Mouse (Mus musculus) MEL (cell line): ENCODE results near the gene Chst8. TPM values are rescaled to one million over a fixed set of nuclear protein-coding genes. Genes with fewer than 3 reads are reported as not detected.

Source experiments
- DNase-seq: peaks from one replicate; pipeline ENCODE4 v3.0.0; 2011; ENCODE audit warnings: low read depth, low spot score
- H3K27ac ChIP-seq: 2 replicates; pipeline ENCODE4 v1.5.1; 2012; ENCODE audit warnings: low read depth, mild to moderate bottlenecking, control low read depth, low read length, moderate library complexity; ENCODE audit not compliant: control insufficient read depth
- H3K27me3 ChIP-seq, 2 experiments: fragments of 150-350 bp in 1 of 2; sonication (generic) in 1 of 2; 2 replicates each; pipeline ENCODE4 v1.6.1; 2012; ENCODE audit warnings: low read length in 2 of 2, mild to moderate bottlenecking in 2 of 2, improper control_type of control experiment in 1 of 2, moderate library complexity in 1 of 2; ENCODE audit not compliant: insufficient read depth in 2 of 2, control insufficient read depth in 1 of 2
- H3K36me3 ChIP-seq, 2 experiments: 2 replicates each; pipeline ENCODE4 v1.6.1; 2012 to 2014; ENCODE audit warnings: low read length in 2 of 2, improper control_type of control experiment in 1 of 2, inconsistent platforms in 1 of 2, mild to moderate bottlenecking in 1 of 2; ENCODE audit not compliant: insufficient read depth in 2 of 2, control insufficient read depth in 1 of 2
- H3K4me1 ChIP-seq, 2 experiments: fragments of 150-350 bp in 1 of 2; sonication (generic) in 1 of 2; 2 replicates each; pipeline ENCODE4 v1.6.1; 2012; ENCODE audit warnings: low read length in 2 of 2, improper control_type of control experiment in 1 of 2, mild to moderate bottlenecking in 1 of 2; ENCODE audit not compliant: insufficient read depth in 2 of 2, control insufficient read depth in 1 of 2
- H3K4me3 ChIP-seq, 2 experiments: fragments of 150-350 bp in 1 of 2; sonication (generic) in 1 of 2; 2 replicates each; pipeline ENCODE4 v1.5.1; 2012; ENCODE audit warnings: low read depth in 2 of 2, low read length in 2 of 2, mild to moderate bottlenecking in 2 of 2, moderate library complexity in 2 of 2, control low read depth in 1 of 2, improper control_type of control experiment in 1 of 2; ENCODE audit not compliant: control insufficient read depth in 1 of 2, insufficient read depth in 1 of 2
- H3K79me2 ChIP-seq: 2 replicates; pipeline ENCODE4 v1.6.1; 2012; ENCODE audit warnings: mild to moderate bottlenecking, low read length, moderate library complexity; ENCODE audit not compliant: control insufficient read depth, poor library complexity, insufficient read depth
- H3K9ac ChIP-seq: 2 replicates; pipeline ENCODE4 v1.6.1; 2012; ENCODE audit warnings: low read depth, mild to moderate bottlenecking, control low read depth, low read length, moderate library complexity; ENCODE audit not compliant: control insufficient read depth, poor library complexity, severe bottlenecking
- H3K9me3 ChIP-seq: fragments of 150-350 bp; sonication (generic); replicated peaks from 2 replicates; pipeline ENCODE4 v1.6.1; 2012; ENCODE audit warnings: mild to moderate bottlenecking, low read length, improper control_type of control experiment, moderate library complexity; ENCODE audit not compliant: insufficient read depth
- CHD1 ChIP-seq: IDR thresholded peaks from 2 replicates; pipeline ENCODE4 v1.6.1; 2012; ENCODE audit warnings: low read depth, mild to moderate bottlenecking, inconsistent platforms, low read length, improper control_type of control experiment
- CTCF ChIP-seq, 3 experiments: IDR thresholded peaks in 2 of 3; conservative IDR thresholded peaks in 1 of 3; 2 replicates each; pipeline ENCODE4 v1.5.1; 2011 to 2012; ENCODE audit warnings: low read length in 3 of 3, low read depth in 2 of 3, mild to moderate bottlenecking in 2 of 3, improper control_type of control experiment in 1 of 3, inconsistent platforms in 1 of 3, mixed read lengths in 1 of 3, moderate library complexity in 1 of 3; ENCODE audit not compliant: control insufficient read depth in 1 of 3, insufficient read depth in 1 of 3, poor library complexity in 1 of 3, severe bottlenecking in 1 of 3
- E2F4 ChIP-seq: IDR thresholded peaks from 2 replicates; pipeline ENCODE4 v1.6.1; 2011; ENCODE audit warnings: low read depth, low read length, improper control_type of control experiment, borderline replicate concordance
- ELF1 ChIP-seq: IDR thresholded peaks from 2 replicates; pipeline ENCODE4 v1.6.1; 2014; ENCODE audit warnings: low read depth, mild to moderate bottlenecking, inconsistent platforms, low read length, improper control_type of control experiment, moderate library complexity
- EP300 ChIP-seq, 2 experiments: IDR thresholded peaks; 2 replicates each; pipeline ENCODE4 v1.6.1; 2011; ENCODE audit warnings: improper control_type of control experiment in 2 of 2, low read length in 2 of 2, low read depth in 1 of 2, mild to moderate bottlenecking in 1 of 2
- ETS1 ChIP-seq: IDR thresholded peaks from 2 replicates; pipeline ENCODE4 v1.6.1; 2012; ENCODE audit warnings: low read depth, mild to moderate bottlenecking, inconsistent platforms, low read length, improper control_type of control experiment, moderate library complexity
- GABPA ChIP-seq: IDR thresholded peaks from 2 replicates; pipeline ENCODE4 v1.6.1; 2012; ENCODE audit warnings: low read depth, mild to moderate bottlenecking, inconsistent platforms, low read length, improper control_type of control experiment, moderate library complexity
- JUND ChIP-seq: IDR thresholded peaks from 2 replicates; pipeline ENCODE4 v1.6.1; 2011; ENCODE audit warnings: low read depth, mild to moderate bottlenecking, improper control_type of control experiment, low read length
- KAT2A ChIP-seq: conservative IDR thresholded peaks from 2 replicates; pipeline ENCODE4 v1.6.1; 2012; ENCODE audit warnings: low read depth, low read length, improper control_type of control experiment, inconsistent platforms
- MAX ChIP-seq: IDR thresholded peaks from 2 replicates; pipeline ENCODE4 v1.6.1; 2011; ENCODE audit warnings: low read length, improper control_type of control experiment
- MEF2A ChIP-seq: IDR thresholded peaks from 2 replicates; pipeline ENCODE4 v1.6.1; 2014; ENCODE audit warnings: low read depth, mild to moderate bottlenecking, inconsistent platforms, low read length, improper control_type of control experiment; ENCODE audit not compliant: poor library complexity, insufficient replicate concordance, severe bottlenecking; ENCODE audit errors: extremely low read depth
- MXI1 ChIP-seq: IDR thresholded peaks from 2 replicates; pipeline ENCODE4 v1.6.1; 2011; ENCODE audit warnings: mild to moderate bottlenecking, low read depth, low read length, improper control_type of control experiment
- MYC ChIP-seq: IDR thresholded peaks from 2 replicates; pipeline ENCODE4 v1.6.1; 2011; ENCODE audit warnings: low read depth, mild to moderate bottlenecking, low read length, improper control_type of control experiment, moderate library complexity
- NELFE ChIP-seq: IDR thresholded peaks from 2 replicates; pipeline ENCODE4 v1.6.1; 2011; ENCODE audit warnings: low read depth, low read length, improper control_type of control experiment
- NRF1 ChIP-seq: IDR thresholded peaks from 2 replicates; pipeline ENCODE4 v1.6.1; 2014; ENCODE audit warnings: low read depth, mild to moderate bottlenecking, inconsistent platforms, low read length, improper control_type of control experiment, moderate library complexity; ENCODE audit not compliant: poor library complexity, insufficient read depth, severe bottlenecking
- POLR2AphosphoS2 ChIP-seq: IDR thresholded peaks from 2 replicates; pipeline ENCODE4 v1.6.1; 2011; ENCODE audit warnings: low read length, improper control_type of control experiment
- POLR2AphosphoS5 ChIP-seq: IDR thresholded peaks from 2 replicates; pipeline ENCODE4 v1.6.1; 2012; ENCODE audit warnings: low read depth, borderline replicate concordance, mild to moderate bottlenecking, inconsistent platforms, low read length, moderate library complexity, mixed read lengths
- TAL1 ChIP-seq: IDR thresholded peaks from 2 replicates; pipeline ENCODE4 v1.6.1; 2012; ENCODE audit warnings: mild to moderate bottlenecking, inconsistent platforms, low read length, moderate library complexity, mixed read lengths
- TBP ChIP-seq: IDR thresholded peaks from 2 replicates; pipeline ENCODE4 v1.8.0; 2011; ENCODE audit warnings: low read depth, low read length, improper control_type of control experiment
- TCF12 ChIP-seq: IDR thresholded peaks from 2 replicates; pipeline ENCODE4 v1.6.1; 2014; ENCODE audit warnings: low read depth, mild to moderate bottlenecking, inconsistent platforms, low read length, improper control_type of control experiment, moderate library complexity
- USF1 ChIP-seq: IDR thresholded peaks from 2 replicates; pipeline ENCODE4 v1.6.1; 2014; ENCODE audit warnings: low read depth, mild to moderate bottlenecking, inconsistent platforms, low read length, improper control_type of control experiment, moderate library complexity
- USF2 ChIP-seq, 2 experiments: IDR thresholded peaks; 2 replicates each; pipeline ENCODE4 v1.6.1; 2011 to 2012; ENCODE audit warnings: improper control_type of control experiment in 2 of 2, low read length in 2 of 2, borderline replicate concordance in 1 of 2, inconsistent platforms in 1 of 2, low read depth in 1 of 2, mild to moderate bottlenecking in 1 of 2; ENCODE audit not compliant: insufficient read depth in 1 of 2
- ZC3H11A ChIP-seq: IDR thresholded peaks from 2 replicates; pipeline ENCODE4 v1.6.1; 2012; ENCODE audit warnings: low read depth, mild to moderate bottlenecking, inconsistent platforms, low read length, improper control_type of control experiment
- ZKSCAN1 ChIP-seq: IDR thresholded peaks from 2 replicates; pipeline ENCODE4 v1.6.1; 2012; ENCODE audit warnings: low read depth, mild to moderate bottlenecking, inconsistent platforms, low read length, improper control_type of control experiment, moderate library complexity
- polyA plus RNA-seq, 2 experiments: library from polyadenylated mRNA; stranded (reverse) in 1 of 2; unstranded in 1 of 2; fragments of >175 nt in 1 of 2; fragments of >200 nt in 1 of 2; gene quantifications; 2 replicates each; pipeline versions ENCODE4 v1.2.1 to v1.2.4; 2012; ENCODE audit warnings: low replicate concordance in 2 of 2, low read depth in 1 of 2; ENCODE audit not compliant: insufficient read length in 2 of 2, insufficient read depth in 1 of 2, missing spikeins in 1 of 2
- total RNA-seq: library from RNA; depleted of rRNA; stranded (reverse); fragments of 300-350 nt; gene quantifications from 2 replicates; pipeline ENCODE4 v1.2.3, GENCODE M21; 2012

The Chst8 gene
- total and polyA plus RNA-seq, 3 experiments, result not detected

DNA sequence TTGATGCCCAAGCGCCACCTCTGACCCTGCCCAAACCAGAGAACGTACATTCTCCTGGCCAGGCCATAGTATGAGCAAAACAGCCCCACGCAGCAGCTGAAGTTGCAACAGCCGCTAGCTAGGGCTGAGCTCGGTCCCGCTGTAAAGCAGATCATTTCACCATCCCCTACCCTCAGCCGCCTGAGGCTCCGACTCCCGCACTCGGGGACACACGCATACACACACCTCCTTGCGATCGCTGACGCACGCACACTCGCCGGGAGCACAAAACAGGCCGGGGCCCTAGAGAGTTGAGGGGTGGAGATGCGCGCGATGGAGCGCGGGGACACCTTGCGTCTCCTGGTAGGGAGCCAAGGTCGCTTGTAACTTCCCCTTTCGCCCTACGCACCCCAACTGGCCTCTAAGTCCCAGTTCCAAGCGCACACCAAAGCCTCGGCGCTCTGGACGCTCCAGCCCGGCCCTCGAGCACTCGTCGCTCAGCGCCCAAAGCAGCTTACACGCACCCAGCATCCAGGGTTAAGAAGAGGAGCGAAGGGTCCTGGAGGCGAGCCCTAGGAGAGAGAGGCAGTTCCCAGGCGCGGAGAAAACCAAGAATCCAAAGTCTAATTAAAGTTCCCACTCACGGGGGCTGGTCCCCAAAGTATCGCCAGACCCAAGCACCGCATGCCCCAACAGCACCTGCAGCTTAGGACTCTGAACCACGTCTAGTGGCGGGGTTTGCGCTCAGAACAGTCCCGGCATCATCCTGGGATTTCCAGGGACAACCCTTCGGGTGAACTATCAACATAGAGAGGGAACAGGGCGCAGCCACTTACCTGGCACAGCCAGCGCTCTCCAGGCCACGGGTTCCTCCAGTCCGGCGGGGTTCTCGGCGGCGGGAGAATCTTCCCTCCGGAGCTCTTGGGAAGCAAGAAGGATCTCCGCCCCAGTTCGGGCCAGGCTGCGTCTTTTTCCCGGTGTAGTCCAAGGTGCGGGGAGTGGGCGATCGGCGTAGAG is 682 bp downstream of the Chst8 start:
- H3K27me3 ChIP-seq, result no peaks in the 10 kb centered on the region
- no peak for DNase-seq
- no peaks in the 10 kb centered on the region for H3K36me3 ChIP-seq
- no peak overlapping the region for H3K27ac ChIP-seq
- no peaks in the 10 kb centered on the region for H3K9me3 ChIP-seq
- TF ChIP-seq ZC3H11A (no peak), MAX (no peak), USF1 (no peak), CHD1 (no peak), CTCF (IDR thresholded peaks at IDR 0.05 in 2 of 3, conservative IDR thresholded peaks at IDR 0.05 in 1 of 3; ENCODE audit: control insufficient read depth in 1 of 3, insufficient read depth in 1 of 3, low read depth in 2 of 3, low read length in 3 of 3, poor library complexity in 1 of 3, severe bottlenecking in 1 of 3) (no peak), POLR2AphosphoS5 (no peak), MEF2A (no peak), MYC (no peak)
- TF ChIP-seq, all 39 proteins: peak for 0
- H3K4me3 ChIP-seq, result no peak overlapping the region
- H3K4me1 ChIP-seq, result no peaks in the 10 kb centered on the region
- H3K79me2 ChIP-seq, result no peaks in the 10 kb centered on the region
- H3K9ac ChIP-seq, result no peak overlapping the region

DNA sequence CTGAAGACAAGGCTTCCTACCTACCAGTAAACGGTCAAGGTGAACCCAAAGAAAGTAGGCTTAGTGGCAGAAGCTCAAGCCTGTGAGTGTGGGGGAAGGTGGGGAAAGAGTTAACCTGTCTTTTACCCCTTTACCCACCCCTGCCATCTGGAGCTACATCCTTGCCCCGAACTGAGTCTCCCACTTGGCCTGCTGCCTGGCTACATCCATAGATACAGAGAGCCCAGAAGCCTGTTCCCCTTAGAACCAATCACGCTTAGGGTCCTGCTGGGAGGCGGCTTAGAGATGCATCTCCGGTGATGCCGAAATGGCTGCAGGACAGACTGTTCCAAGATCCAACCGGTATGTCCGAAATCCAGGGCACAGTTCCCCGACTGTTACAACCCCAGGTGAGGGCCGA is 1.5 kb downstream of the Chst8 start:
- no peak overlapping the region for H3K4me3 ChIP-seq
- no peaks in the 10 kb centered on the region for H3K4me1 ChIP-seq
- no peaks in the 10 kb centered on the region for H3K36me3 ChIP-seq
- H3K9ac ChIP-seq, result no peak overlapping the region
- H3K27ac ChIP-seq, result no peak overlapping the region
- H3K27me3 ChIP-seq, result no peaks in the 10 kb centered on the region
- TF ChIP-seq NELFE (no peak), JUND (no peak), USF1 (no peak), E2F4 (no peak), MXI1 (no peak), TCF12 (no peak), ELF1 (no peak), ETS1 (no peak), POLR2AphosphoS2 (no peak), NRF1 (no peak), GABPA (no peak), MAX (no peak), TBP (no peak), CTCF (IDR thresholded peaks at IDR 0.05 in 2 of 3, conservative IDR thresholded peaks at IDR 0.05 in 1 of 3; ENCODE audit: control insufficient read depth in 1 of 3, insufficient read depth in 1 of 3, low read depth in 2 of 3, low read length in 3 of 3, poor library complexity in 1 of 3, severe bottlenecking in 1 of 3) (no peak), USF2 (IDR thresholded peaks at IDR 0.05; ENCODE audit: borderline replicate concordance in 1 of 2, insufficient read depth in 1 of 2, low read depth in 1 of 2, low read length in 2 of 2) (no peak), EP300 (IDR thresholded peaks at IDR 0.05; ENCODE audit: low read depth in 1 of 2, low read length in 2 of 2) (no peak), ZKSCAN1 (no peak), TAL1 (no peak), KAT2A (no peak)
- TF ChIP-seq, all 39 proteins: peak for 0
- DNase-seq, result no peak
- Histone ChIP-seq H3K9me3 (no peaks in the 10 kb centered on the region), H3K79me2 (no peaks in the 10 kb centered on the region)
